Comparison of ENCODE assay signal across 8 mouse cellular contexts in the genomic region with DNA sequence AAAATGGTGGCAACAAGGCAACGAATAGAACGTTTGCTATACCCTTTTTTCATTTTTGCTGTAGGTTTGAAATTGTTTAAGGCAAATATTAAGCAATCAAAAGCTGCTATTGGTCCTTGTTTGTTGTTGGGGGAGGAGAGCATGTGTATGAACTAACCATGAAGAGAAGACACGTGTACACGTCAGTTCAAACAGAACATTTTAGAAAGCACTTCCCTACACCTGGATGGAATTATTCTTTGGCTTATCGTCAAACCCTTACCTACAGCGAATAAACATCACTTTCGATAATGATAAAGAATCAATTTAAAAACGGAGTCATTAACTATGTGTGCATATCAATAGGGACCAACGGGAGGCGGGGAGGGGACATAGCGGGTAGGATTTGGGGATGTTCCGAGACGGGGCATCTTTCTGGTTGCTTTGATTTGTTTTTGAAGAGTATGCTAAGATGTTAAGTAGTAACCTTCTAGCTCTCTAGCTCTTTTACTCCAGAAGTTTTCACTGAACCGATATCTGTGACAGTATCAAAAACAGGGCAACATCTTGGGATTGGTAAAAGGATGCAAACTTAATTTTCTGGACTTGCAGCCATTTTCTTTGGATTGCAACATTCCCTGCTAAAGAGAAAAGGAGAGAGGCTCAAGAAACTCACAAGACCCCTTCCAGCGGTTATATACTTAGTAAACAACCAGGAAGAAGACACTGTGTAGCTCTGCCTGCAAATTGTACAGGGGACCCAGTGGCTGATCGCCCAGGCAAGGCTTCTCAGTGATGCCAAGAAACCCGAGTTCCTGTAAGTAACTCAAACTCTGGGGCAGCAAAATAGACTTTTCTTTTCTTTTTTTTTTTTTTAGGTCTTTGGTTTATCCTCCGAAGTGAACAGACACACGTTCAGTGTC. TPM values are rescaled to one million over a fixed set of nuclear protein-coding genes. Genes with fewer than 3 reads are reported as not detected.
A peak's percentile ranks its signal among the peaks of the same experiment; 100 is the strongest.
DNase-seq lines count a peak whose midpoint lies in the region; ATAC-seq lines count a peak whose summit lies in the region.

No protein-coding gene starts in this region.

- H3K4me1 ChIP-seq in intestine, embryonic 14.5 days (replicated peaks; ENCODE audit: control insufficient read depth, insufficient read depth, low read length) = peaks cover 4% of the 10 kb centered on the region
- peaks cover under 1% of the 10 kb centered on the region; the same call in 1 of the 2 replicates for H3K4me1 ChIP-seq in midbrain, embryonic 12.5 days

- H3K9me3 ChIP-seq in intestine, embryonic 14.5 days (ENCODE audit: control insufficient read depth, low read length) = no peaks in the 10 kb centered on the region
- no peaks in the 10 kb centered on the region for H3K9me3 ChIP-seq in midbrain, embryonic 12.5 days

- intact Hi-C loops in gastrocnemius, postnatal 14 days (cut with DNase I; ENCODE audit: low total_unique reads) = no loop called here

- peak overlapping the region; percentile 49 for H3K9ac ChIP-seq in intestine, embryonic 14.5 days (ENCODE audit: low read length)
- peak overlapping the region; percentile 59 for H3K9ac ChIP-seq in midbrain, embryonic 12.5 days (replicated peaks)

- no peak for ATAC-seq in intestine, embryonic 14.5 days (replicated peaks; ENCODE audit: low FRiP score, low TSS enrichment, low read depth)
- no peak for ATAC-seq in midbrain, embryonic 12.5 days (ENCODE audit: low FRiP score, low read depth)

- under 1% methylated on average over 19 of the region's 19 CpGs for WGBS in intestine, embryonic 14.5 days
- WGBS in midbrain, embryonic 12.5 days = under 1% methylated on average over 19 of the region's 19 CpGs

- no peaks in the 10 kb centered on the region for H3K27me3 ChIP-seq in intestine, embryonic 14.5 days (replicated peaks; ENCODE audit: control insufficient read depth, insufficient read depth, low read length)
- H3K27me3 ChIP-seq in midbrain, embryonic 12.5 days = no peaks in the 10 kb centered on the region

- peak overlapping the region; percentile 70 for H3K27ac ChIP-seq in intestine, embryonic 14.5 days (ENCODE audit: low read depth)
- 0 out of 2 replicates have a peak overlapping the region, but pooled peaks have one; percentile 49 for H3K27ac ChIP-seq in midbrain, embryonic 12.5 days (replicated peaks)

- no peaks in the 10 kb centered on the region for H3K36me3 ChIP-seq in intestine, embryonic 14.5 days (ENCODE audit: control insufficient read depth, insufficient read depth, low read length)
- no peaks in the 10 kb centered on the region for H3K36me3 ChIP-seq in midbrain, embryonic 12.5 days

- H3K4me3 ChIP-seq in intestine, embryonic 14.5 days (ENCODE audit: low read depth, low read length) = peak overlapping the region; percentile 89
- H3K4me3 ChIP-seq in midbrain, embryonic 12.5 days = peak overlapping the region; percentile 72

- H3K4me2 ChIP-seq in intestine, embryonic 14.5 days (ENCODE audit: low read length) = peak overlapping the region; percentile 99
- peak overlapping the region; percentile 93 for H3K4me2 ChIP-seq in midbrain, embryonic 12.5 days (replicated peaks)

- DNase-seq in cerebellum, adult 9-10 months = peak; percentile 52
- no peak for DNase-seq in cerebellum, postnatal 36 days
- DNase-seq in urinary bladder, postnatal 14 days (ENCODE audit: low spot score) = peak; percentile 4
- DNase-seq in urinary bladder, adult 18-20 months (ENCODE audit: low spot score in 2 of 2) = no peak
- DNase-seq in intestine, embryonic 14.5 days (ENCODE audit: low spot score) = peak; percentile 64
- no peak for DNase-seq in adrenal gland, postnatal 25 days
- no peak for DNase-seq in gastrocnemius, postnatal 14 days

RNA-seq across cellular contexts. Expression of gene Hfe2, which starts 22.5 kb away (rescaled TPM):
- 0.11 and 0.28 TPM in 2 replicates for polyA plus RNA-seq in intestine, embryonic 14.5 days (2014; fragmentation: Nextera tagmentation; extraction: Ambion mirVana)
- 0.89 and 1.0 TPM in 2 replicates for polyA plus RNA-seq in midbrain, embryonic 12.5 days (2016; fragmentation: Nextera tagmentation; extraction: Ambion mirVana)
- total RNA-seq in adrenal gland, postnatal 25 days (2021) = not detected in 2 replicates
- 100 to 1,000 TPM; 460 to 465 TPM for total RNA-seq in gastrocnemius, postnatal 14 days (2021)

RNA-seq across cellular contexts. Expression of gene BC107364, which starts 50.3 kb away (rescaled TPM):
- polyA plus RNA-seq in intestine, embryonic 14.5 days (2014; fragmentation: Nextera tagmentation; extraction: Ambion mirVana) = not detected in 2 replicates
- 0.26 TPM in 1 of 2 replicates, not detected in the other for polyA plus RNA-seq in midbrain, embryonic 12.5 days (2016; fragmentation: Nextera tagmentation; extraction: Ambion mirVana)
- not detected in 2 replicates for total RNA-seq in adrenal gland, postnatal 25 days (2021)
- total RNA-seq in gastrocnemius, postnatal 14 days (2021) = not detected

RNA-seq across cellular contexts. Expression of gene Txnip, which starts 55.3 kb away (rescaled TPM):
- 149 and 154 TPM in 2 replicates for polyA plus RNA-seq in intestine, embryonic 14.5 days (2014; fragmentation: Nextera tagmentation; extraction: Ambion mirVana)
- 52.7 and 53.6 TPM in 2 replicates for polyA plus RNA-seq in midbrain, embryonic 12.5 days (2016; fragmentation: Nextera tagmentation; extraction: Ambion mirVana)
- total RNA-seq in adrenal gland, postnatal 25 days (2021) = 421 and 586 TPM in 2 replicates
- total RNA-seq in gastrocnemius, postnatal 14 days (2021) = 100 to 1,000 TPM; 288 to 458 TPM

Comparison
In these comparisons a context has a peak if more than half of its experiments do, and no peak if none do; other contexts are left out.
1. DNase-seq: peak in cerebellum, adult 9-10 months (single experiment), urinary bladder, postnatal 14 days (single experiment) and intestine, embryonic 14.5 days (single experiment); none in cerebellum, postnatal 36 days (0 of 2), urinary bladder, adult 18-20 months (0 of 2), adrenal gland, postnatal 25 days (single experiment) and gastrocnemius, postnatal 14 days (single experiment).
2. RNA of gene Hfe2, which starts 22.5 kb away (total RNA-seq): 460 to 465 TPM in gastrocnemius, postnatal 14 days; not detected in adrenal gland, postnatal 25 days; every median in the first group is over 100 times any median in the second.